Mouse (Mus musculus) forebrain, embryonic 11.5 days (tissue): ENCODE measurements around the gene Sucla2. TPM values are rescaled to one million over a fixed set of nuclear protein-coding genes. Genes with fewer than 3 reads are reported as not detected.
A peak's percentile ranks its signal among the peaks of the same experiment; 100 is the strongest.

Experiments used
- ATAC-seq: fragments of 200-750 bp; cut with Nextera tagmentation; replicated peaks from 2 replicates; pipeline ENCODE4 v1.8.0; 2017; ENCODE audit warnings: moderate TSS enrichment; ENCODE audit not compliant: low FRiP score
- DNase-seq: peaks from one replicate; pipeline ENCODE4 v3.0.0-alpha.2; 2017; ENCODE audit warnings: low spot score
- H3K27ac ChIP-seq: fragments of 300-500 bp; sonication (generic); 2 replicates; pipeline ENCODE4 v1.5.1; 2014; ENCODE audit warnings: low read depth, low read length
- H3K27me3 ChIP-seq: fragments of 300-500 bp; sonication (generic); 2 replicates; pipeline ENCODE4 v1.6.1; 2014; ENCODE audit warnings: mild to moderate bottlenecking, low read length, mixed read lengths; ENCODE audit not compliant: control insufficient read depth, insufficient read depth
- H3K36me3 ChIP-seq: fragments of 300-500 bp; sonication (generic); 2 replicates; pipeline ENCODE4 v1.6.1; 2014; ENCODE audit warnings: mild to moderate bottlenecking, low read length, moderate library complexity, mixed read lengths; ENCODE audit not compliant: control insufficient read depth, insufficient read depth
- H3K4me1 ChIP-seq: fragments of 300-500 bp; sonication (generic); replicated peaks from 2 replicates; pipeline ENCODE4 v1.6.1; 2014; ENCODE audit warnings: low read length, mixed read lengths; ENCODE audit not compliant: control insufficient read depth, insufficient read depth
- H3K4me2 ChIP-seq: fragments of 300-500 bp; sonication (generic); 2 replicates; pipeline ENCODE4 v1.6.1; 2014; ENCODE audit warnings: low read depth, mild to moderate bottlenecking, low read length, moderate library complexity, mixed read lengths; ENCODE audit not compliant: severe bottlenecking
- H3K4me3 ChIP-seq: fragments of 300-500 bp; sonication (generic); 2 replicates; pipeline ENCODE4 v1.5.1; 2014; ENCODE audit warnings: low read depth, low read length
- H3K9ac ChIP-seq: fragments of 300-500 bp; sonication (generic); 2 replicates; pipeline ENCODE4 v1.6.1; 2014; ENCODE audit warnings: low read length
- H3K9me3 ChIP-seq: fragments of 300-500 bp; sonication (generic); 2 replicates; pipeline ENCODE4 v1.6.1; 2016; ENCODE audit warnings: low read length, mixed read lengths; ENCODE audit not compliant: control insufficient read depth
- WGBS: fragments of 180-500 bp; shearing (Covaris S2); extraction: QIAGEN DNeasy Blood & Tissue Kit; methylation state at CpG from one replicate; pipeline ENCODE4 v1.1.7; 2014; 5-methylcytosine and 5-hydroxymethylcytosine counted together
- polyA plus RNA-seq: library from polyadenylated mRNA; unstranded; fragments of >200 nt; fragmentation: Nextera tagmentation; extraction: Ambion mirVana; gene quantifications from 2 replicates; pipeline ENCODE4 v1.2.1, GENCODE M21; 2014

Sucla2 gene
- polyA plus RNA-seq, 1 experiment from 2014 or later, result 115 TPM

DNA sequence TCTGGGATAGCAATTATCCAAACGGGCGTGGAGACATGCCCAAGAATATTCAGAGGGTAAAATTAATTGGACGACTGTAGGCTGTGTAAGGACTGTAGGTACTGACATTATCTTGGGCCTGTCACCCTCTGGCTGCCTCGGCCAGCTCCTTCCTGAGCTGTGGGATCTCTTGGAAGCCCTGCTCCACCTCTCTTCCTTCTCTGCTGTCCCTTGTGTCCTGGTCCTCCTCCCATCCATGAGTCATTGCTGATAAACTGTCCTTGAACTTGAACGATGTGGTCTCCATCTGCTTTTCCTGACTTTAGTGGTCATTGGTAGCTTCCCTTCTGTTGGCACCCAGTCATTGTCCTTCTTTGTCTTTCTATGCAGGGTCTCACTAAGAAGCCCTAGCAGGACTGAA lies 38.5 kb upstream of the Sucla2 start:
- Histone ChIP-seq H3K9me3 (no peaks in the 10 kb centered on the region), H3K27ac (no peak overlapping the region), H3K9ac (no peak overlapping the region), H3K27me3 (no peaks in the 10 kb centered on the region), H3K4me2 (no peak overlapping the region), H3K36me3 (no peaks in the 10 kb centered on the region), H3K4me3 (no peak overlapping the region), H3K4me1 (no peaks in the 10 kb centered on the region)
- DNase-seq, result no peak
- no peak for ATAC-seq
- WGBS, result 92% methylated on average over 5 of the region's 5 CpGs

DNA sequence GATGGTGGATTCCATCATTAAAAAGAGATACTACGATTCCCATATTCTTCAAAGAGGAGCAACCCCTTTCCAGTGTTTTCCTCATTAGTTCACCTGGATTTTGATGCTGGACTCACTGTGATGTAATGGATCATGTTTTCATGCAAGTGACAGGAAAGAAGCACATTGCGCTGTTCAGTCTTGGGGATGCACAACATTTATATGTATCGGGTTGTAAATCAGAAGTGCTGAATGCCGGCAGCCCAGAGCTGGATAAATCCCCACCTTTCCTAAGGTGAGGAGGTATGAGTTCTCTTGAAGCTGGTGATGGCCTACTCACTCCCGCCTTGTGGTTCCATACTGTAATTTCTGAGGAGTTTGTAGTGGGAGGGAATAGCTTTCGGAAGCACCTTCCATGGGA lies 31.8 kb upstream of the Sucla2 start:
- Histone ChIP-seq H3K4me1 (no peaks in the 10 kb centered on the region), H3K4me3 (no peak overlapping the region), H3K27ac (no peak overlapping the region), H3K27me3 (no peaks in the 10 kb centered on the region), H3K4me2 (no peak overlapping the region), H3K9me3 (no peaks in the 10 kb centered on the region), H3K9ac (no peak overlapping the region), H3K36me3 (no peaks in the 10 kb centered on the region)
- WGBS, result 93% methylated on average over 6 of the region's 6 CpGs
- no peak for ATAC-seq
- DNase-seq, result no peak

DNA sequence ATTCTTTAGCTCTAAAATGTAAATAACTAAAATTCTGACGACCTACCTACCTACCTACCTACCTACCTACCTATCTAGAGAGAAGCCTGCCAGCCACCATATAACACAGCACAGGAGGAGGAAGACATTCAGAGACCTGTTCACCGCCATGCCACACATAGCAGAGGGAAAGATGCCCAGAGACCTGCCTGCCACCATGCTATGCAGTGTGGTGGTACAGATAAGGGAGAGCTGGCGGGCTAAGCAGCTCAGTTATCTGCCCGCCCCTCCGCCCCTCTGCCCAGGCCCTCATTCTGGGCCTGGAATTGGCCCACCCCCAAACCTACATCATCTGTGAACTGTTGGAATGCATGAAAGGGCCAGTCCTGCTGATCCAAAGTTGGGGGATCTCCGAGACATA lies 31.0 kb upstream of the Sucla2 start:
- Histone ChIP-seq H3K36me3 (no peaks in the 10 kb centered on the region), H3K4me1 (no peaks in the 10 kb centered on the region), H3K9me3 (no peaks in the 10 kb centered on the region), H3K4me2 (no peak overlapping the region), H3K9ac (no peak overlapping the region), H3K27ac (no peak overlapping the region), H3K4me3 (no peak overlapping the region), H3K27me3 (no peaks in the 10 kb centered on the region)
- 81% methylated on average over 6 of the region's 6 CpGs for WGBS
- ATAC-seq, result no peak
- DNase-seq, result no peak

GRCm38 (mm10) chr14:73495753-73496152 lies 29.4 kb upstream of the Sucla2 start:
- DNase-seq (no peak), ATAC-seq (no peak)
- no peak overlapping the region for H3K9ac ChIP-seq
- H3K9me3 ChIP-seq, result no peaks in the 10 kb centered on the region
- no peaks in the 10 kb centered on the region for H3K36me3 ChIP-seq
- 82% methylated on average over 7 of the region's 7 CpGs for WGBS
- no peaks in the 10 kb centered on the region for H3K4me1 ChIP-seq
- no peaks in the 10 kb centered on the region for H3K27me3 ChIP-seq
- H3K4me3 ChIP-seq, result no peak overlapping the region
- no peak overlapping the region for H3K4me2 ChIP-seq
- no peak overlapping the region for H3K27ac ChIP-seq

- 94% methylated on average over 9 of the region's 9 CpGs for WGBS
- Histone ChIP-seq H3K4me3 (no peak overlapping the region), H3K4me2 (no peak overlapping the region), H3K27ac (no peak overlapping the region), H3K9me3 (no peaks in the 10 kb centered on the region), H3K27me3 (no peaks in the 10 kb centered on the region), H3K9ac (no peak overlapping the region), H3K4me1 (0 out of 2 replicates have a peak, but pooled peaks cover 4% of the 10 kb centered on the region), H3K36me3 (no peaks in the 10 kb centered on the region)
- ATAC-seq, result no peak
- DNase-seq, result no peak
Measured at GRCm38 (mm10) chr14:73501283-73501682, 23.8 kb upstream of the Sucla2 start.

GRCm38 (mm10) chr14:73501721-73502120 lies 23.4 kb upstream of the Sucla2 start:
- no peak overlapping the region for H3K9ac ChIP-seq
- H3K4me1 ChIP-seq, result 0 out of 2 replicates have a peak, but pooled peaks cover 4% of the 10 kb centered on the region
- 81% methylated on average over 6 of the region's 6 CpGs for WGBS
- DNase-seq (no peak), ATAC-seq (no peak)
- no peak overlapping the region for H3K4me2 ChIP-seq
- no peak overlapping the region for H3K4me3 ChIP-seq
- H3K27ac ChIP-seq, result no peak overlapping the region
- H3K36me3 ChIP-seq, result no peaks in the 10 kb centered on the region
- no peaks in the 10 kb centered on the region for H3K9me3 ChIP-seq
- no peaks in the 10 kb centered on the region for H3K27me3 ChIP-seq

DNA sequence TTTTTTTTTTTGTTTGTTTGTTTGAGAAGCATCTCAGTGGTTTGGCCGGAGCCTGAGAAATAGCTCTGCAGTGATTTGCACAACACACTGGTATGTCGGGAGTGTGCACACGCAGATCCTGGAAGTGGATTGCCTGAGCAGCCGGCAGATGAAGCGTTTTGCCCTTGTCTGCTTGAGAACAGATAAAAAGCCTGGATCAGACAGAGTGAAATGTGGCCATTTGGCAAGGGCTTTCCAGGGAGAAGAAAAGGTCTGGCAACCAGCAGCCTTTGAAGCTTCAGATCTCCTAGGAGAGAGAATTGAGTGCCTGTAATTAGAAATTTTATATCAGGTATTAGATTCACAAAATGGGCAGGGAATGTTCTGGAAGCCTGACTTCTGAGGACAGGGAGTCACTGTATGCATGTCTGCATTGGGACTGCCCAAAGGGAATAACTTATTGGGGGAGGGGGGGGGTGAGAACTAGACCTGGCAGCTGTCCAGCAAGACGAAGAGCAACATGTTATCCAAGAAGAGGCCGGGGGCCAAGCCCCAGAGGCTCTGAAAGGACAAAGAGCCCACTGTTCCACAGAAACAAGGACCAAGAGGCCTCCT lies 22.4 kb upstream of the Sucla2 start:
- peak overlapping the region; percentile 25; the same call in 1 of the 2 replicates for H3K27ac ChIP-seq
- no peaks in the 10 kb centered on the region for H3K36me3 ChIP-seq
- 63% methylated on average over 7 of the region's 7 CpGs for WGBS
- H3K4me3 ChIP-seq, result no peak overlapping the region
- no peak; the same call in 1 of the 2 replicates for ATAC-seq
- no peaks in the 10 kb centered on the region for H3K9me3 ChIP-seq
- no peak overlapping the region; the same call in 1 of the 2 replicates for H3K9ac ChIP-seq
- no peaks in the 10 kb centered on the region for H3K27me3 ChIP-seq
- H3K4me2 ChIP-seq, result no peak overlapping the region
- 0 out of 2 replicates have a peak, but pooled peaks cover 4% of the 10 kb centered on the region for H3K4me1 ChIP-seq
- DNase-seq, result no peak

- Histone ChIP-seq H3K4me3 (no peak overlapping the region), H3K4me1 (0 out of 2 replicates have a peak, but pooled peaks cover 4% of the 10 kb centered on the region), H3K27me3 (no peaks in the 10 kb centered on the region), H3K36me3 (no peaks in the 10 kb centered on the region), H3K27ac (peak overlapping the region; percentile 50; the same call in 1 of the 2 replicates), H3K4me2 (no peak overlapping the region), H3K9ac (no peak overlapping the region), H3K9me3 (no peaks in the 10 kb centered on the region)
- no peak for ATAC-seq
- no peak for DNase-seq
- 76% methylated on average over 13 of the region's 13 CpGs for WGBS
Measured at GRCm38 (mm10) chr14:73503237-73503933, 21.7 kb upstream of the Sucla2 start.

DNA sequence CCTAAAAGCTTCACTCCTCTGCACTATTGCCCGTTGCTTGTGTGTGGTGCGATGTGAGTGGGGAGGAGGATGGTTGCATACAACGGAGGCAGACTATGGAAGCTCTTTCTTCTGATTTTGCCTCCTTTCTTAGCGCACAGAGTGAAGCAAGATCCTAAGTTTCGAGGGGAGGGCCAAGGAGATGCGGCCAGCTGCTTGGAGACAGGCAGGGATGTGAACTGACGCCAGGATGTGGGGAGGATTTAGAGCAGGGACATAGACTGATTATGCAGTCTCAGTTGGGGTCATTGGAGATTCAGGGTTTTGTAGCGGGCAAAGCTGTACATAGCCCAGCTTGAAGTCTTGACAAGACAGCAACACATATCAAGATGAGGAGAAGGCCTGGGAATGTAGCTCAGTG lies 18.8 kb upstream of the Sucla2 start:
- H3K27me3 ChIP-seq, result no peaks in the 10 kb centered on the region
- H3K4me1 ChIP-seq, result peaks cover 8% of the 10 kb centered on the region; the same call in 1 of the 2 replicates
- no peak overlapping the region for H3K4me2 ChIP-seq
- H3K36me3 ChIP-seq, result no peaks in the 10 kb centered on the region
- DNase-seq (no peak), ATAC-seq (no peak)
- no peak overlapping the region for H3K27ac ChIP-seq
- no peaks in the 10 kb centered on the region for H3K9me3 ChIP-seq
- H3K9ac ChIP-seq, result no peak overlapping the region
- WGBS, result 54% methylated on average over 8 of the region's 8 CpGs
- no peak overlapping the region for H3K4me3 ChIP-seq
